Mouse (Mus musculus) layer of hippocampus, postnatal 36 days (tissue): ENCODE measurements around the gene Ube2d1. TPM values are rescaled to one million over a fixed set of nuclear protein-coding genes. Genes with fewer than 3 reads are reported as not detected.

Experiments used
- DNase-seq, 2 experiments: peaks; one replicate each; pipeline ENCODE4 v3.0.0; 2022
- total RNA-seq, 2 experiments: library from RNA; stranded (reverse); gene quantifications; 2 replicates each; pipeline ENCODE4 v1.2.3; 2021

The Ube2d1 gene
- total RNA-seq, 2 experiments from 2014 or later, result 53.1 to 53.2 TPM

DNA sequence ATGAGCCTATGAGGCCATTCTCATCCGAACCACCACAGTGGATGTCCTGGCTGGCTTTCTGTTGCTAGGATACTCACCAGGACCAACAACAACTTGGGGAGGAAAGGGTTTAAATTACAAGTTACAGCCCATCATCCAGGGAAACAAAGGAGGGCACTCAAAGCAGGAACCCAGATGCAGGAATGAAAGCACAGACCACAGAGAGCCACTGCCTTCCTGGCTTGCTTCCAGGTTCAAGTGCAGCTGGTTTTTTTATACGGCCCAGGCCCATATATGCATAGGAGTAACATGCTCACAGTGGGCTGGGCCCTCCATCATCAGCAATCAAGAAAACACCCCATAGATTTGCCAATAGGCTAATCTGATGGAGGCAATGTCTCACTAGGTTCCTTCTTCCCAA is 62.4 kb downstream of the Ube2d1 start:
- no peak for DNase-seq

DNA sequence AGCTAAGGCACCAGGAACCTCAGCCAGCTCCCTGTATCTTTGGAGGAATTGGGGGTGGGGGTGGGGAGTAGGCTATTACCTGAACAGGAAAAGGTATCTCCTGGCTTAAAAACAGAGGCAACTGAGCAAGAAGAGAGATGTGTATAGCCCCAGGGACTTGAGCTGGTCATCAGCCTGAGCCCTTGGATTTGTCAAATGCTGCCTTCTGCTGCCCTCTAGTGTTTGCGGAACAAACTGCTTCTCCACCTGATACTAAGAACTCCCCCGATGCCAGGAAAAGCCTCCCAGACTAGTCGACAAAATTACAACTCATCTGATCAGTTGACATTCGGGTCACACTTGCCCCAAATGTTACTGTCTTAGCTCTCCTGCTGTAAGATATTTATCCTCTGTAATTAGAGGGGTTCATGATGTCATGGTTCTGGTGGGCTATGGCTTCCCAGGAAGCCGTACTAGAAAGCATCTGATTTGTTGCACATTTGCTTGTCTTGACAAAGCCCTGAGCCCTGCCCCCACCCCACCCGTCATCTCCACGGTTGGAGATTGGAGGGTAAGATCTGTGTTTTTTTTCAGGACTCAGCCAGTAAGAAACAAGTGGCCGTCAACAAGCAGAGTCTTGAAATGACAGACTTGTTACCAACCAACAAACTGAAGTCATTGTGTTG is 66.7 kb downstream of the Ube2d1 start:
- DNase-seq, result peak; percentile 76 to 82

DNA sequence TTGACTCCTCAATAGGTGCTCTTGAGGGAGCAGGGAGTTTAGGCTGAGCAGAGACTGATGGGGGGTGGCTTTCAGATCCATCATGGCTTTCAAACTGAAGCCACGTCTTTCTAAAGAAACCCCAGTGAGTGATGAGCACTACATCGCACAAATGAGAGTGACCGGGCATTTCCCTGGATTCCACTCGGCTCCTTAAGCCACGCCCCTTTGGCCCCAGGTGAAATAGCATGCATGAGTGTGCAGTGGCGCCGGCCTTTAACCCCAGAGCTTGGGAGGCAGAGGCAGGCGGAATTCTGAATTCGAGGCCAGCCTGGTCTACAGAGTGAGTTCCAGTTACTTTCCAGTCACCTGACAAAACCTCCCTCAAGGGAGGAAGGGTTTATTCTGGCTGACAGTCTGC is 69.1 kb downstream of the Ube2d1 start:
- no peak for DNase-seq

Other genes with a start within 250 kb of the Ube2d1 start
- gene Bicc1, start 125.6 kb downstream of the Ube2d1 start, total RNA-seq, result 1 to 10 TPM; 3.2 to 4.2 TPM
- gene Tfam, start 47.0 kb downstream of the Ube2d1 start, total RNA-seq, result 10 to 100 TPM; 39.4 to 45.7 TPM
- 100 to 1,000 TPM; 126 to 147 TPM for gene Cisd1, start 59.7 kb upstream of the Ube2d1 start, total RNA-seq
- gene Ipmk, start 62.5 kb upstream of the Ube2d1 start, total RNA-seq, result 10 to 100 TPM; 41.5 to 43.3 TPM